Mouse (Mus musculus) midbrain, embryonic 13.5 days (tissue): ENCODE results near the gene Rfx8. TPM values are rescaled to one million over a fixed set of nuclear protein-coding genes. Genes with fewer than 3 reads are reported as not detected.

Experiments used
- ATAC-seq: fragments of 200-750 bp; cut with Nextera tagmentation; 2 replicates; pipeline ENCODE4 v1.8.0; 2017; ENCODE audit warnings: mild to moderate bottlenecking, moderate TSS enrichment, moderate library complexity
- H3K27ac ChIP-seq: fragments of 300-500 bp; sonication (generic); 2 replicates; pipeline ENCODE4 v1.5.1; 2015; ENCODE audit warnings: inconsistent platforms, mild to moderate bottlenecking, moderate library complexity
- H3K27me3 ChIP-seq: fragments of 300-500 bp; sonication (generic); 2 replicates; pipeline ENCODE4 v1.6.1; 2015; ENCODE audit warnings: mild to moderate bottlenecking, inconsistent platforms
- H3K36me3 ChIP-seq: fragments of 300-500 bp; sonication (generic); 2 replicates; pipeline ENCODE4 v1.6.1; 2015; ENCODE audit warnings: mild to moderate bottlenecking, inconsistent platforms
- H3K4me1 ChIP-seq: fragments of 300-500 bp; sonication (generic); replicated peaks from 2 replicates; pipeline ENCODE4 v1.6.1; 2015; ENCODE audit warnings: inconsistent platforms
- H3K4me2 ChIP-seq: fragments of 300-500 bp; sonication (generic); replicated peaks from 2 replicates; pipeline ENCODE4 v1.6.1; 2015; ENCODE audit warnings: moderate library complexity, mild to moderate bottlenecking, inconsistent platforms
- H3K4me3 ChIP-seq: fragments of 300-500 bp; sonication (generic); replicated peaks from 2 replicates; pipeline ENCODE4 v1.5.1; 2015; ENCODE audit warnings: mild to moderate bottlenecking, inconsistent platforms
- H3K9ac ChIP-seq: fragments of 300-500 bp; sonication (generic); replicated peaks from 2 replicates; pipeline ENCODE4 v1.6.1; 2015; ENCODE audit warnings: mild to moderate bottlenecking, inconsistent platforms
- H3K9me3 ChIP-seq: fragments of 300-500 bp; sonication (generic); 2 replicates; pipeline ENCODE4 v1.6.1; 2016; ENCODE audit warnings: mild to moderate bottlenecking, inconsistent platforms
- WGBS: fragments of 180-500 bp; shearing (Covaris S2); methylation state at CpG from one replicate; pipeline ENCODE4 v1.1.7; 2015; 5-methylcytosine and 5-hydroxymethylcytosine counted together
- polyA plus RNA-seq: library from polyadenylated mRNA; unstranded; fragments of >200 nt; fragmentation: Nextera tagmentation; extraction: Ambion mirVana; gene quantifications from 2 replicates; pipeline ENCODE4 v1.2.1, GENCODE M21; 2015

Rfx8 gene
- polyA plus RNA-seq, 1 experiment from 2014 or later = 0.28 TPM

GRCm38 (mm10) chr1:39685841-39686240 lies 35.0 kb downstream of the Rfx8 start:
- Histone ChIP-seq H3K4me1 (0 out of 2 replicates have a peak, but pooled peaks cover 4% of the 10 kb centered on the region), H3K27ac (no peak overlapping the region), H3K27me3 (no peaks in the 10 kb centered on the region), H3K36me3 (no peaks in the 10 kb centered on the region), H3K9me3 (no peaks in the 10 kb centered on the region), H3K9ac (no peak overlapping the region), H3K4me2 (no peak overlapping the region), H3K4me3 (no peak overlapping the region)
- WGBS = 0% methylated on average over 1 of the region's 1 CpGs
- ATAC-seq = peak; percentile 78

- no peak overlapping the region for H3K4me3 ChIP-seq
- no peak overlapping the region for H3K4me2 ChIP-seq
- no peak overlapping the region for H3K9ac ChIP-seq
- H3K27ac ChIP-seq = no peak overlapping the region
- 0 out of 2 replicates have a peak, but pooled peaks cover 4% of the 10 kb centered on the region for H3K4me1 ChIP-seq
- WGBS = 95% methylated on average over 5 of the region's 5 CpGs
- H3K27me3 ChIP-seq = no peaks in the 10 kb centered on the region
- no peak for ATAC-seq
- H3K36me3 ChIP-seq = no peaks in the 10 kb centered on the region
- no peaks in the 10 kb centered on the region for H3K9me3 ChIP-seq
Measured at GRCm38 (mm10) chr1:39681638-39682037, 39.2 kb downstream of the Rfx8 start.

GRCm38 (mm10) chr1:39680546-39680945 lies 40.3 kb downstream of the Rfx8 start:
- Histone ChIP-seq H3K4me1 (no peaks in the 10 kb centered on the region), H3K9me3 (no peaks in the 10 kb centered on the region), H3K4me3 (no peak overlapping the region), H3K27ac (no peak overlapping the region), H3K9ac (no peak overlapping the region), H3K27me3 (no peaks in the 10 kb centered on the region), H3K36me3 (no peaks in the 10 kb centered on the region), H3K4me2 (no peak overlapping the region)
- WGBS = 74% methylated on average over 6 of the region's 6 CpGs
- ATAC-seq = no peak

GRCm38 (mm10) chr1:39678883-39679282 lies 41.9 kb downstream of the Rfx8 start:
- 79% methylated on average over 8 of the region's 8 CpGs for WGBS
- no peak overlapping the region for H3K27ac ChIP-seq
- no peak overlapping the region for H3K4me3 ChIP-seq
- ATAC-seq = 0 out of 2 replicates have a peak, but pooled peaks have one; percentile 11
- H3K4me1 ChIP-seq = no peaks in the 10 kb centered on the region
- H3K9me3 ChIP-seq = no peaks in the 10 kb centered on the region
- H3K4me2 ChIP-seq = no peak overlapping the region
- no peak overlapping the region for H3K9ac ChIP-seq
- no peaks in the 10 kb centered on the region for H3K36me3 ChIP-seq
- no peaks in the 10 kb centered on the region for H3K27me3 ChIP-seq

- ATAC-seq = no peak
- 94% methylated on average over 5 of the region's 5 CpGs for WGBS
- no peaks in the 10 kb centered on the region for H3K4me1 ChIP-seq
- no peak overlapping the region for H3K27ac ChIP-seq
- no peak overlapping the region for H3K4me3 ChIP-seq
- H3K9me3 ChIP-seq = no peaks in the 10 kb centered on the region
- no peak overlapping the region for H3K9ac ChIP-seq
- no peak overlapping the region for H3K4me2 ChIP-seq
- H3K36me3 ChIP-seq = no peaks in the 10 kb centered on the region
- no peaks in the 10 kb centered on the region for H3K27me3 ChIP-seq
Measured at GRCm38 (mm10) chr1:39676221-39676876, 44.4 kb downstream of the Rfx8 start.

GRCm38 (mm10) chr1:39672362-39673105 lies 48.3 kb downstream of the Rfx8 start:
- Histone ChIP-seq H3K4me2 (no peak overlapping the region), H3K27me3 (no peaks in the 10 kb centered on the region), H3K4me3 (no peak overlapping the region), H3K36me3 (no peaks in the 10 kb centered on the region), H3K9me3 (no peaks in the 10 kb centered on the region), H3K9ac (no peak overlapping the region), H3K27ac (no peak overlapping the region), H3K4me1 (no peaks in the 10 kb centered on the region)
- no peak for ATAC-seq
- WGBS = 77% methylated on average over 9 of the region's 9 CpGs

GRCm38 (mm10) chr1:39670211-39670935 lies 50.4 kb downstream of the Rfx8 start:
- no peak for ATAC-seq
- Histone ChIP-seq H3K27me3 (no peaks in the 10 kb centered on the region), H3K9ac (no peak overlapping the region), H3K27ac (no peak overlapping the region), H3K4me2 (no peak overlapping the region), H3K4me1 (no peaks in the 10 kb centered on the region), H3K9me3 (no peaks in the 10 kb centered on the region), H3K36me3 (no peaks in the 10 kb centered on the region), H3K4me3 (no peak overlapping the region)
- 93% methylated on average over 17 of the region's 17 CpGs for WGBS

- H3K4me3 ChIP-seq = no peak overlapping the region
- 67% methylated on average over 12 of the region's 12 CpGs for WGBS
- no peak; the same call in 1 of the 2 replicates for ATAC-seq
- H3K4me2 ChIP-seq = no peak overlapping the region
- H3K4me1 ChIP-seq = no peaks in the 10 kb centered on the region
- H3K36me3 ChIP-seq = no peaks in the 10 kb centered on the region
- H3K27me3 ChIP-seq = no peaks in the 10 kb centered on the region
- H3K27ac ChIP-seq = no peak overlapping the region
- no peaks in the 10 kb centered on the region for H3K9me3 ChIP-seq
- no peak overlapping the region for H3K9ac ChIP-seq
Measured at GRCm38 (mm10) chr1:39666751-39667252, 54.0 kb downstream of the Rfx8 start.

GRCm38 (mm10) chr1:39664039-39664625 lies 56.7 kb downstream of the Rfx8 start:
- no peaks in the 10 kb centered on the region for H3K4me1 ChIP-seq
- no peak overlapping the region for H3K9ac ChIP-seq
- H3K4me3 ChIP-seq = no peak overlapping the region
- no peaks in the 10 kb centered on the region for H3K9me3 ChIP-seq
- H3K36me3 ChIP-seq = no peaks in the 10 kb centered on the region
- ATAC-seq = no peak
- H3K27me3 ChIP-seq = no peaks in the 10 kb centered on the region
- H3K27ac ChIP-seq = no peak overlapping the region
- WGBS = 90% methylated on average over 7 of the region's 7 CpGs
- no peak overlapping the region for H3K4me2 ChIP-seq

GRCm38 (mm10) chr1:39663050-39663449 lies 57.7 kb downstream of the Rfx8 start:
- no peak overlapping the region for H3K4me3 ChIP-seq
- ATAC-seq = no peak
- H3K4me2 ChIP-seq = no peak overlapping the region

GRCm38 (mm10) chr1:39656976-39657529 lies 63.7 kb downstream of the Rfx8 start:
- H3K27me3 ChIP-seq = peaks cover 7% of the 10 kb centered on the region; the same call in 1 of the 2 replicates
- WGBS = 90% methylated on average over 6 of the region's 6 CpGs
- no peak overlapping the region for H3K4me3 ChIP-seq
- H3K4me1 ChIP-seq = no peaks in the 10 kb centered on the region
- H3K9me3 ChIP-seq = no peaks in the 10 kb centered on the region
- H3K4me2 ChIP-seq = no peak overlapping the region
- no peak for ATAC-seq
- no peaks in the 10 kb centered on the region for H3K36me3 ChIP-seq
- no peak overlapping the region for H3K27ac ChIP-seq
- H3K9ac ChIP-seq = no peak overlapping the region

More at GRCm38 (mm10) chr1:39663050-39663449, 57.7 kb downstream of the Rfx8 start:
- Histone ChIP-seq H3K27ac (no peak overlapping the region), H3K27me3 (no peaks in the 10 kb centered on the region), H3K9me3 (no peaks in the 10 kb centered on the region), H3K9ac (no peak overlapping the region), H3K36me3 (no peaks in the 10 kb centered on the region), H3K4me1 (no peaks in the 10 kb centered on the region)
- WGBS = 75% methylated on average over 4 of the region's 4 CpGs
